Mouse (Mus musculus): ENCODE measurements around the gene Fbxo47.
"Not testable (repeated sequence)": the region's sequence is repeated elsewhere in the genome, so short reads cannot be mapped to it uniquely, and the experiment has no call there.

The Fbxo47 gene

DNA sequence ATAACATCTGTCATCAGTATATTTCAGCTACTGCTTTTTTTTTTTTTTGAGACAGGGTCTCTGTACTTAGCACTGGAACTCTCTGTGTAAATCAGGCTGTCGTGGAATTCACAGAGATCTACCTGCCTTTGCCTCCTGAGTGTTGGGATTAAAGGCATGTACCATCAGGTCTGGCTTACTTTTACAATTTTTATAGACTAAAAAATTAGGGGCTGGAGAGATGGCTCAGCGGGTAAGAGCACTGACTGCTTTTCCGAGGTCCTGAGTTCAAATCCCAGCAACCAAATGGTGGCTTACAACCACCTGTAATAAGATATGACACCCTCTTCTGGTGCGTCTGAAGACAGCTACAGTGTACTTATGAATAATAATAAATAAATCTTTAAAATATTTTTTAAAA is 3.6 kb downstream of the Fbxo47 start:
- no peak for DNase-seq (ENCODE audit: low spot score)

DNA sequence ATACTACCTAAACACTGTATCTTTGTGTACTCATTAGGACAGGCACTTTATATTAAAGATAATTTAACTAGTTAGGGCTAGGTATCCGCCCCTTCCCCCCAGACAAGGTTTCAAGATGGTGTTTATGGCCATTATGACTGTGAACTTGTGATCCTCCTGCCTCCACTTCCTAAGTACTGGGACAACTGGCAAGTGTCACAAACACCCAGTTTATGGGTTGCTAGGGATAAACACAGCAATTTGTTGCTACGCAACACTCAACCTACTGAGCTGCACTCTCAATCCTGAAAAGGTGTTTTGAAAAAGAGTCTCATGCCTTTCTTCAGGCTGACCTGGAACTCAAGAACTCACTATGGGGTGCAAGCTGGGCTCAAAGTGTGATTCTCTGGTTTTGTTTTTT is 6.6 kb downstream of the Fbxo47 start:
- no peak for DNase-seq (ENCODE audit: low spot score)

DNA sequence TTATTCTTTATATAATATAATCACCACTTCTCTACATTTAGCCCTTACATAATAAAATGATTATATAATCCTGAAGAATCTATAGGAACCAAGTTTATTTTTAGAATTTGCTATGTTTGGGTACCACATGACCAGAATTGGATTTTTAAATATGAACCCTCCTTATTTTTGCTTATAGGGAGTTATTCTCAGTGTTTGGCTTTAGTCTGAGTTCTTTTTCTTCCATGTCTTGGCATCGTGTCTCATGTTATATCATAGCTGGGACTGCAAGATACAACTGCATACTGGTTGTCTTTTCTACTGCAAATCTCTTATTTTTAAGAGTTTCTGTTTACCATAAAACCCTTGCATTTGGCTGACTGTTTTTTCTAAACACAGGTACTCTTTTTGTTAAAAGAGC is 9.6 kb downstream of the Fbxo47 start:
- DNase-seq (ENCODE audit: low spot score), result no peak

DNA sequence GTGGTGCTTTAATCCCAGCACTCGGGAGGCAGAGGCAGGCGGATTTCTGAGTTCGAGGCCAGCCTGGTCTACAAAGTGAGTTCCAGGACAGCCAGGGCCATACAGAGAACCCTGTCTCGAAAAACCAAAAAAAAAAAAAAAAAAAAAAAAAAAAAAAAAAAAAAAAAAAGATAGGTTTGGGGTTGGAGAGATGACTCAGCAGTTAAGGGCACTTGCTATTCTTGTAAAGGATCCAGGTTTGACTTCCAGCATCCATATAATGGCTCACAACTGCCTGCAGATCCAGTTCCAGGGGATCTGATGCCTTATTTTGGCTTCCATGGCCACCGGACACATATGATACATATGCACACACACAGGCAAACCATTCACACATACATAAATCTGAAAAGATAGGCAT is 11.6 kb downstream of the Fbxo47 start:
- not testable (repeated sequence) for DNase-seq (ENCODE audit: low spot score)

DNA sequence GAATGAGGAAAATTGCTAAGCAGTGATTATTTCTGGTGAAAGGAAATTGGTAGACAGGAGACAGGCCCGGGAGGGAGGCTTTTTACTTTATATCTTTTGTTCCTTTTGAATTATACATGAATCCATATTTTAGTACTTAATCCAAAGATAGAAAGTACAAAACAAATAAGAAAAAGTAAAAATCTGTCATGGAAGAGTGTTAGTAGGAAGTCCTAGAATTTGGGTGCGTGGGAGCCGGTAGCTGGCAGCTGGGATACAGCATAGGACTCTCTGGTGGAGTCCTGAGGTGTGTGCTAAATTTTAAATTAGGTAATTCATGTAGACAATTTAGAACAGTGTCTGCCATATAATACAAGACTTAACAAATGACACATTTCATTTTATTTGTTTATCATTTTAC is 16.4 kb downstream of the Fbxo47 start:
- DNase-seq (ENCODE audit: low spot score), result no peak

DNA sequence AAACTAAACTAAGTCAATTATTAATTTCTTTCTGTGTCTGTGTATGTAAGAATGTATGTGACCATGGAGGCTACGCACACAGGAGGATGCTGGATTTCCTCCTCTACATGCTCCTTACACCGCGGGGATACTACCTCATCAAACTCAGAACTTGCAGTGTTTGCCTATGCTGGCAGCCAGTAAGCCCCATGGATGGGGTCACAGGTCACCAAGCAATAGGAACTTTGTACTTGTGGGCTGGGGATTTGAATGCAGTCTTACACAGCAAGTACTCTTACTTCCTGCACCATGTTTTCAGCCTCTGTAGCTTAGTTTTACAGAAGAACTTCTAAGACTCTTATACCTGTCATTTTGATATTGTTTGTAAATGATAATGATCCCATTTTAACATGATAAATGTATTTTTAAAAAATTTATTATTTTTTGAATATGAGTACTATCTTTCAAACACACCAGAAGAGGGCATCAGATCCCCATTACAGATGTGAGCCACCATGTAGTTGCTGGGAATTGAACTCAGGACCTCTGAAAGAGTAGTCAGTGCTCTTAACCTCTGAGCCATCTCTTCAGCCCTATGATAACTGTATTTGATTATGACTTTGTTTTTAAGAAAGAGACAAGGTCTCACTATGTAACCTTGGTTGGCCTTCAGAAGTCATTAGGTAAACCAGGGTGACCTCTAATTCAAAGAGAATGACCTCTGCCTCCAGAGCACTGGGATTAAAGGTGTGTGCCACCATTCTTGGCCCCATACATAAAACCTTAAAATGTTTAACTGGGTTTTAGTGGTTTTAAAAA is 17.7 kb downstream of the Fbxo47 start:
- DNase-seq (ENCODE audit: low spot score), result no peak

DNA sequence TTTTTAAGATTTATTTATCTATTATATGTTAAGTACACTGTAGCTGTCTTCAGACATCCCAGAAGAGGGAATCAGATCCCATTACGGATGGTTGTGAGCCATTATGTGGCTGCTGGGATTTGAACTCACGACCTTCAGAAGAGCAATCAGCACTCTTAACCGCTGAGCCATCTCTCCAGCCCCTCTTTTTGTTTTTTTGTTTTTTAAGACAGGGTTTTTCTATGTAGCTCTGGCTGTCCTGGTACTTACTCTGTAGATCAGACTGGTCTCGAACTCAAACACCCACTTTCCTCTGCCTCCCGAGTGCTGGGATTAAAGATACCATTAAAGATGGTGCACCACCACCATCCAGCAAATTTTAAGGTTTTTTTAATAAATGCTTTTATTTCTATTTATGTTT is 18.5 kb downstream of the Fbxo47 start:
- DNase-seq (ENCODE audit: low spot score), result no peak

DNA sequence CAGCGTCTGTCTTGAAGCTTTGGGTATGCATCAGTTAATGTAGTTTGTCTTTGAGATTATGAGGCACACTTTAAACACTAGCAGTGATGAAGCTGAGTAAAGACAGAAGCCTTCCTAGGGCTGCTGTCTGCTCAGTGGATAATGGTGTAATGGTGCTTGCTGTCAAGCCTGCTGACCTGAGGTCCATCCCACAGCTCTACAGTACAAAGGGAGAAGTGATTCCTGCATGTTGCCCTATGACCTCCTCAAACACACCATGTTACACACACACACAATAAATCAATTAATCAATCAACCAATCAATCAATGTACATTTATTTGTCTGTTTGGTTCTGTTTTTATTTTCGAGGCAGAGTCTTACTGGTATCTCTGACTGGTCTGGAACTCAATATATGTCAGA is 21.8 kb downstream of the Fbxo47 start:
- no peak for DNase-seq (ENCODE audit: low spot score)

DNA sequence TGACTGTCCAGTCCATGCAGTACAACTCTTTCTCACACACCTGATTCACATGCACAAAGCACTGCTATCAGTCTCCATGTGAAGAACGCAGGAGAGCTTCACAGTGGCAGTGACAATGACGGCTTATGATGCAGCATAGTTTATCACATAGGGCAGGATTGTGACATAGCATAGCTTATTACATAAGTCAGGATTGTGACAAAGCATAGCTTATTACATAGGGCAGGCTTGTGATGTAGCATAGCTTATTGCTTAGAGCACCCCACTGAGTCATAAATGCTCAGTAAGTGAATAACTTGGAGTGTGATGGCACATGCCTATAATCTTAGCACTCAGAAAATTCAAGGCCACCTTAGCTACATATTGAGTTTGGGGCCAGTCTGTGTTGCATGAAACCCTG is 28.5 kb downstream of the Fbxo47 start:
- DNase-seq (ENCODE audit: low spot score), result no peak

DNA sequence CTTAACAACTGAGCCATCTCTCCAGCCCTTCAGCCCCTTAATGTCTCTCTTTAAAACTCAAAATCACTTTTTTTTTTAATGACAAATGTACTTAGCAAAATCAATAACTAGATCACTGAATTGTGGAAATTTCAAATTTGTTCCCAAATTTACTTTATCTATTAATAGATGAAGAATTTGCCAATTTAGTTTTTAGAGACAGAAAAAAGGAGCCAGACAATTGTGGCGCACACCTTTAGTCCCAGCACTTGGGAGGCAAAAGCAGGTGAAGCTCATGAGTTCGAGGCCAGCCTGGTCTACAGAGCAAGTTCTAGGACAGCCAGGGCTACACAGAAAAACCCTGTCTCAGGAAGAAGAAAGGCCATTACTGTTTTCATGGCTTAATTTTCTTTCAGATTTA is 32.4 kb downstream of the Fbxo47 start:
- no peak for DNase-seq (ENCODE audit: low spot score)

DNA sequence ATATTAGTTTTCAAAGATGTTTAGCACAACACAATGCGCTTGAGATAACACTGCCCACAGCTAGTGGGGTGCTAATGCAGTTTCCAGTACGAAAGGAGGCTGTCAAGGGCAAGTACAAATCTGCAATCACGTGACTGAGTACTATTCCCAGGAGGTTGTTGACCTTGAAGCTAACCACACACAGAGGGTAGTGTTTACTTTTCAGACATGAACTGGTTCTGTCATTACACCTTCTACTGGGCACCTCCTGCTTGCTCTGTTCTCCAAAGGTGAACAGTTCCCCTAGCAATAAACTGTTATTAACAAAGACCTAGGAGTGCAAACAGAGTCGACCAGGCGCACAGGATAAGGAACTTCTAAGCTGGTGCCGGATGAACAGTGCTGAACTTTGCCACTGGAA is 33.6 kb downstream of the Fbxo47 start:
- DNase-seq (ENCODE audit: low spot score), result no peak

DNA sequence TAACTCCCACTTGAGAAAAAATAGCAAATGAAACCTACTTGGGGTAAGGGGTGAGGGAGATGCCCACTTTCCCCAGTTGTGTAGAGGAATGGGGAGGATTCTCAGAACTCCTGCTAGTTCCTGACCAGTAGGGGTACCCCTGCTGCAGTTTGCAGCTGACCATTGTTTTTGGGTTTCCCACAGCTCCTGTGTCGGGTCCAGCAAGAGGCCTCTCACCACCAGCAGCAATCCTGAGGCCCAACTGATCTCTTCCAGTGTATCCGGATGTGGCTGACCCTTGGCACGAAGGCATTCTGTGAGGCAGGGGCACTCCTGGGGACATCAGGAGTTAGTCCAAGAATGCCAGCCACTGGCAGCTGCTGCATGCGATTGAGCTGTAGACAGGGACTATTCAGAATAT is 42.0 kb downstream of the Fbxo47 start:
- no peak for DNase-seq (ENCODE audit: low spot score)

DNA sequence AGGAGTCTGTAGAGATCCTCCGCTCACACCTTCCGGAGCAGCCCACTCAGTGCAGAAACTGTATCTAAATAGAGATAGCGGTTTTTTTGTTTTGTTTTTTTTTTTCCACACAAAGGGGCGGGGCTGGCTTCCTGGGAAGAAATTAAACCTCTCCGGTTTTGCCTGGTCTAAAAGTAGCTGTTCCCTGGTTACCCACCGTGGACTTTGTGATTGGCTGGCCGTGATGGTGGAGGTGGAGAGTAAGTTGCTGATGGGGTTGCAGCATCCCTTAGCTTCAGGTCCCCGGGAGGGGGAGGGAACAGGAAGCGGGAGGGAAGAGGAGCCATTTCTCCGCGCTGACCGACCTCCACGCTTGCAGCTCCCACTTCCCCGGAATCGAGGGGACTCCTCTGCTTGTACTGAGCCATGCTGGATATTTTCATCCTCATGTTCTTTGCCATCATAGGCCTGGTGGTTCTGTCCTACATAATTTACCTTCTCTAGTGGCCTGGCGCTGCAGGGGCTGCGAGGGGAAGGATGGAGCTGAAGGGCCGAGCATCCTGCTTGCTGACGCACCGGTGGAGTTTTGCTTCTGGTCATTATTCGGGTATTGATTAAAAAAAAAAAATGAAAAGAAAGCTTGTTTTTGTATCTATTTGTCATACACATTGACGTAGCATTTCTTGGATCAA is 42.8 kb downstream of the Fbxo47 start:
- no peak for DNase-seq (ENCODE audit: low spot score)

DNA sequence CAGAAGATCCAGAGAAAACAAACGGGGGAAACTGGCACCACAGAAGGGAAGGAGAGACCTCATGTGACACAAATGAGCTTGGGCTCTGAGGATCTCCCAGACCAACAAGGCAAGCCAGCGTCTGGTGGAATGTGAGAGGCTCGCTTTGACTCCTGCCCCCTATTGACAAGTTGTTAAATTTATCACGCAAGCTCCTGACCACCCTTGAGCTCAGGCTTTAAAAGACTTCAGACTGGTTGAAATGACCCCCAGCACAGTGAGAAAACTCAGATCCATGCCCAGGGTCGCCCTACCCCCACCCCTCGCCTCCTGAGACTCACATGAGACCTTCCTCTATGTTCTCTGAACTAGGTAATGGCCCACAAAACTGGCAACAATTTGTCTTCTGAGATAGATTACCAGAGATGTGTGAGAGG is 43.4 kb downstream of the Fbxo47 start, which contains the start of gene B230217C12Rik:
TSS of gene B230217C12Rik (plus strand) at position 242 of the 416 bp plus-strand sequence.
- no peak for DNase-seq (ENCODE audit: low spot score)

DNA sequence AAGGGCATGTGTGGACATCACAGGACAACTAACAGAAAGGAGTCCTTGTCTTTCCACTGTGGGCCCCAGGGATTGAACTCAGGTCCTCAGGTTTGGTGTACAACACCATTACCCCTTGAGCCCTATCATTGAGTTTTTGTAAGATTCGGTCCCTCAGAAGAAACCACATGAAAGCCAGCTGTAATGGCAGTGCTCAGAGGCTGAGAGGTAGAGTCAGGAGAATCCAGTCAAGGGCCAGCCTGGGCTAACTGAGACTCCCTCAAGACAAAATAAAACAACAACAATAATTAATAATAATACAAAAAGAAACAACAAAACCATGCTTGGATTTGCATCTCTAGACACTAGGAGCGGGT is 43.8 kb downstream of the Fbxo47 start:
- DNase-seq (ENCODE audit: low spot score), result no peak

DNA sequence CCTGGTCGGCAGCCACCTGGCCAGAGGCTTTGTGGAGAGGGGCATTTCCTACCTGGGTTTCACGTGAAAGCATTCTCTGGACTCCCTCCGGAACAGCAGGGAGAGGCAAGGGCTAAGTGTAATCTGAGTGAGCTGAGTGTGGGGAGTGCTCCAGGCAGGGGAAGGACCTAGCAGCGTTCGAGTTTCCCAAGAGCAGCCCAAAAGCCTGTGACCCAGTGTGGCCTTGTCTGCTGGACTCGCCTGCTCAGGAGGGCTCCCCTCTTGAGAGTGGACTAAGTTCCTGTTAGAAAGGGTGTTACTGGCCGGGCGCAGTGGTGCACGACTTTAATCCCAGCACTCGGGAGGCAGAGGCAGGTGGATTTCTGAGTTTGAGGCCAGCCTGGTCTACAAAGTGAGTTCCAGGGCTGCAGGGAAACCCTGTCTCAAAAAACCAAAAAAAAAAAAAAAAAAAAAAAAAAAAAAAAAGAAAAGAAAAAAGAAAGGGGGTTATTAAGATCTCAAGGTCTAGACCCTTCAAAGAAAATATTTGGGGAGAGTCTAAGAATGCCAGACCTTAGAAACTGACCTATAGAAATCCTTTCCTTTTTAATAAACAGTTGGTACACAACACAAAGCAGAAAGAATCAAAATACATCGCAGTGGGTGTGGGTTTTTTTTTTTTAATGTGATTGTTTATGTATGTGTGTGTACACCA is 44.4 kb downstream of the Fbxo47 start:
- no peak for DNase-seq (ENCODE audit: low spot score)

DNA sequence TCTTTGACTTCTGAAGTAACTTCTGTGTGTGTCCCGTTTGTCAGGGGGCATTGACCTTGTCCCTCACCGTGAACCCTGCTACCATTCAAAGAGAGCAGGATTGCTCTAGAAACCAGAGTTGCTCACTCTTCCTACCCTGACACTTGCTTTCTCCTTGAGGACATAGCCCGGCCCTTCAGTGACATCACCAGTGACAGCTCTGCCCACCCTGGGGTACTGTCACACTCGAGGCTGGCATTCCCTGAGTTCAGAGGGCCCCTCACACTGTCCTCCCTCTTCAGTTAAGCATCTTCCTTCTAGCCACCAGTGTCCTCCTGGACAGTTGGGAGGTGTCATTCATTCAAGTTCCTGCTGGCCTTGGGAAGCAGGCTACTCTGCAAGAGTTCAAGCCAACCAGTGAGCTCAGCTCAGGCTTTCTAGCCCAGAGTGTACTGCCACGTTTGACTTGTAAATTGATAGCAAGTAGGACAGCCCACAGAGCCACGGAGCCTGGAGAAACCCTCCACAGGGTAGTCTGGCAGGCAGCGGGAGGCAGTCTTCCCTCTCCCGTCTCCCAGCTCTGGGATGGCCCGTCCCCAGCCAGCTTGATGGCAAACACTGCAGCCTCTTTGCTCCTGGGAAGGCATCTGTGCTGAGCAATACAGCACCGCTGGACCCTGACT is 45.0 kb downstream of the Fbxo47 start:
- DNase-seq (ENCODE audit: low spot score), result no peak

DNA sequence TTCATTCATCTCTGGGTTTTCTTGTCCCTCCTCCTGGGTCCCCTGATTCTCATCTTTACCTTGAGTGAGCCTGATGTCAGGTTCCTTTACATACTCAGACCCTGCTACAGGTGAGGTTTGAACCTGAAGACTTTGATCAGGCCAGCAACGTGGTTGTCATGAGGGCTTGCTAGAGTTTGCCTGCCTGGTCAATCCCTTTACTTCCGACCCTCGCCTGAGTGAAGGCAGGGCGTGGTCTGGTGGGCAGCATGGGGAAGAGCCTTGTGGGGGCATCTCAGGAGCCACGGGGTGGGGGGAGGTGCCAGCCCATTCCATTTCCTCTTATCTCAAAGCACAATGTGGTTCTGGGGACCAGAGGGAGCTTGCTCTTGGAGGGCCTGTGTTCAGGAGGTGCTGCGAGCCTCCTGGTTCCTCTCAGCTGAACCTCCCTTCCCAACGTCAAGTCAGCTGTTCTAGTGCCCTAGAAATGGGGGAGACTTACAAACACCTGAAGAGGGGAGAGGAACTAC is 46.3 kb downstream of the Fbxo47 start:
- DNase-seq (ENCODE audit: low spot score), result no peak

DNA sequence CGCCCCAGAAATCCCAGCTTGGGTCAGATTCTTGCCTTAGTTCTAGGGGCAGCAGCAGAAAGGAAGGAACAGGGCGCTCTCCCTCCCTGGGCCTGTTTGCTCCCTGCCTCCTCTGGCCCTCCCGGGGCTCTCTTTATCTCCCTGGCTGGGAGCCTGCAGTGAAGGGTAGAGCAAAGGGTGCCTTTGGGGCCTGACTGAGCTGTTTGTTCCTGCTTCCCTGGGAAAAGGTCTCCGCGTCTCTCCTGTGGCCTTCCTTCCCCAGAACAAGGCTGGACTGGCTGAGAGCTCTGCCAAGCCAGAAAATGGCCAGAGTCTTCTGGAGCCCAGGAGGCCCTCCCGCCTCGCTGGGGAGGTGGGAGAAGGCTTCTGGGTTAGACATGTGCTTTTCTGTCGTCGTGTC is 46.9 kb downstream of the Fbxo47 start:
- DNase-seq (ENCODE audit: low spot score), result not testable (repeated sequence)

DNA sequence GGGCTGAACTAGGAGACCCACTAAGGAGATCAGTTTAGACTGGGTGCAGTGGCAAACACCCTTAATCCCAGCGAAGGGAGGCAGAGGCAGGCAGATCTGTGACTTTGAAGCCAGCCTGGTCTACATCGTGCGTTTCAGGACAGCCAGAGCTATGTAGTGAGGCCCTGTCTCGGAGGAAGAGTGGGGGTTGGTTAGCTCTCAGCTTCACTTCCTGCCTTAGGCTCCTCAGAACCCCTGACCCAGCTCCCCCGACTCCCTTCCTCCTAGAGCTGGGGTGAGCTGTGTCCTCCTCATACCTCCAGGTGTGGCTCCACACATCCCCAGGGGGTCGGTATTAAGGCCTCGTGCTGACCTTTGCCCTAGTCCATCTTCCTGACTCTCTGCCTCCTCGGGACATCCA is 47.4 kb downstream of the Fbxo47 start:
- DNase-seq (ENCODE audit: low spot score), result no peak

DNA sequence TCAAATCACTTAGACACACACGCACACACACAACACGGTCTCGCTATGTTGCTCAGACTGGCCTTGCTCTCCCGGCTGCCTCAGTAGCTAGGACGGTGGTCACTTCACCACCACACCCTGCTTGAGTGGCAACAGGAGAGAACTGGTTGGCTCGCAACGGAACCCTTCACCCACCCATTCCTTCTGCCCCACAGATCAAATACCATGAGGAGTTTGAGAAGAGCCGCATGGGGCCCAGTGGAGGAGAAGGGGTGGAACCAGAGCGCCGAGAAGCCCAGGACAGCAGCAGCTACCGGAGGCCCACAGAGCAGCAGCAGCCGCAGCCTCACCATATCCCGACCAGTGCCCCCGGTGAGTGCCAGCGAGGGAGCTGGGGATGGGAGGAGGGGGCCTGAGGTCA is 50.6 kb downstream of the Fbxo47 start:
- DNase-seq (ENCODE audit: low spot score), result no peak

DNA sequence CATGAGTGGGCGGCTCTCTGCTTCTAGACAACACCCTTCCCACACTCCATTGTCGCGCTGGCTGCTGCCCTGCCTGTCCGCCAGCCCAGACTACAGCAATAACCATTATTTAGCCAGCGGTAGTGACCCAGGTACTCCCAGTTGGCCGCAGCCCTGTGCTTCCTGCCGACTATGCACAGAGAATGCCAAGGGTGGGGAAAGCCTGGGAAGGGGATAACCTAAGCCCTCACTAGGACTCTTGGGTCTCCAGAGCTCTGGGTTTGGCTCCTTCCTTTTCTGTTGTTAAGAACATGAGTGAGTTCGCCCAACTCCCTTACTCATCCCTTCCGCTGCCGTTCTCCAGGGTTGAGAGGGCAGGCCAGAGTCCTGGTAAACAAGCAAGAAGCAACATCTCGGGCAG is 52.0 kb downstream of the Fbxo47 start:
- DNase-seq (ENCODE audit: low spot score), result no peak

DNA sequence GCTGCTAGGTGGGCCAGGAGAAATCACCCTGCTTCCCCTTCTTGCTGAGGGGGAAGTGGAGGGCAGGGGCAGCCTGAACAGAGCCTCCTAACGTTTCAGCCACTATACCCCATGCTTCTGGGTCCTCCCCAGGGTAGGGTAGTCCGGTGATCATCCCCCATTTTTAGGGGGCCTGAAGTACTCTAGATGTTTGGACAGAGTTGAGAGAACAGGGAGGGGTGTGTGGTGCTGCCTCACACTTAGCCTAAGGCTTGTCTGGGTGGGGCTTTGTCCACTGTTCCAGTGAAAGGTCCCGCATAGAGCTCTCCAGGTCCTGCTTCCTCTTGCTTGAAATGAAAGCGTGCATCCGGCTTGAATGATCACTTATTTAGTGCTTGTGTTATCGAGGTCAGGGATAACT is 53.5 kb downstream of the Fbxo47 start:
- DNase-seq (ENCODE audit: low spot score), result no peak
